Mouse (Mus musculus): Measurements from ENCODE around the gene Arhgdia.
"Not testable (repeated sequence)": the region's sequence is repeated elsewhere in the genome, so short reads cannot be mapped to it uniquely, and the experiment has no call there.

Arhgdia gene

GRCm38 (mm10) chr11:120578024-120578693 lies 3.3 kb downstream of the Arhgdia start:
- DNase-seq = no peak

DNA sequence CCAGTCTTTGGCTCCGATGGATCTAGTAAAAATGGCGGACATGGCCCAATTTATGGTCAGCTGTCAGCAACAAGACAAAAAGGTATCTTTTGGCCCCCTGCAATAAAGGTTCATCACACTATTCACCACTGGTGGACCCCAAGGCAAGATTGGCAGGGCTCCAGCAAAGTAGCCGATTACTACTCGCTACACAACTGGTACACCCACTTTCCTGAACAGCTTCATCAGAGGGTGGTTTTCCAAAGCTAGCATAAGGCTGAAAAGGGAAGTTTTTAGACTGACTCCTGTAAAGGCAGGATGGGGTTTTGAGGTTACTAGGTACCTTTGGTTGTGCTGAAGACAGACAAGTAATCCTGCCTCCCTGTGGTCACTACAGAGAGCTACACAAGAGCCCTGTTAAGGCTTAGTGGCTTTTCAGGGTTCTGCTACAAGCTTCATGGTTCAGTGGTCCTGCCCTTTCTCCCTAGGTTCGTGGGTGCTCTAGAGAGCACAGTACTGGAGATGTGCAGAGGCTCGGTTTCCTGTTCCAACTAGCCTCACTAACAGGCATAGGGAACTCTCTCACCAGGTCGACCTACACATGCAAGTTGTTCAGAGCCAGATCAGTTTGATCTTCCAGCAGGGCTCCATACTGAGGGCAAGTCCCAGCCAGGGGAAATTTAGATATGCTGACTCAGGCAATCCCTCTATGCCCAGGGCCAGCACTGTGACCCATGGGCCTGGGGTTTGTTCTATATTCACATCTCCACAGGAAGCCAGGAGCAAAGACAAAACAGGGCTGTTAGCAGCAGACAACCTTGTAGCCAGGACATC lies 4.0 kb downstream of the Arhgdia start:
- no peak for DNase-seq

GRCm38 (mm10) chr11:120576365-120576981 lies 5.0 kb downstream of the Arhgdia start:
- no peak for DNase-seq

GRCm38 (mm10) chr11:120575940-120576339 lies 5.5 kb downstream of the Arhgdia start:
- DNase-seq = no peak

GRCm38 (mm10) chr11:120575046-120575445 lies 6.4 kb downstream of the Arhgdia start:
- no peak for DNase-seq

DNA sequence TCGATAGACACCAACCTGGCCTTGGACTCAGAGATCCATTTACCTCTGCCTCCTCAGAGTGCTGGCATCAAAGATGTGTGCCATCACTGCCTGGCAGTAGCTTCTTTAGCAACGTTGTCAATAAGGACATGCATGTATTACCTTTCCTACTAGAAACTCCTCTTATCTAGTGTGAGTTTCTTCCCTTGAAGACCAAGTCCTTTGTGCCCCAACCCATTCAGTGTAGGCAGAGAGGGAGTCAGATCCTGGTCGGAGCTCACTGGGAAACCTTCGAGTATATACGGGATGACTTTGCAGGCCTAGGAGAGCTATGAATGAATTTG lies 7.2 kb downstream of the Arhgdia start:
- no peak for DNase-seq

DNA sequence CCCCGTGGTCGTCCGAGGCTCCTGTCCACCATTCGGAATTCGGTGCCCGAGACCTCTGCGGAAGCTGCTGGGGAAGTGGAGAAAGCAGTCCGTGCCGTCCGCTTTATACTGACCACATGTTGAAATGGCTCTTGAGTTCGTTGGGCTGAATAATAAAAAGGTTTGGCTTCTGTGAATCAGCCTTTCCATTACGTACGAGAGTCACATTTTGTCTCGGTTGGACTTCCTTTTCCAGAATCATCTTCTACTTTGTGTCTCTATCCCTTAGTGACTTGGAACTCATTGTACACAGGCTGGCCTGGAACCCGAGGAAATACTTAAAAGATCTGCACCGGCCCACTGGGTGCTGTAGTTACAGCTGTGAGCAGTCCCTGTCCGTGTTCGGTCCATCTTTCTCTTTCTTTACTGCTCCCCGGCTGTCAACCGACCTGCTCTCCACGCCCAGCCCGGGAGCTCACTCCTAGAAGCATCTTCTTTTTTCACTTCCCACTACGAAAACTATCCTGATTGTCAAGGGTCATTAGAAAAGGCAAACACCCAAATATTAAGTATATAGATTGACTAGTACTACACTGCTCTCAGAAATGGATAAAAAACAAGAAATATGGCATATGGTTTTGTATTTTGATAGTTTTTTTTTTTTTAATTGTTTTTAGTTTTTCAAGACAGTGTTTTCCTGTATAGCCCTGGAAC lies 7.7 kb downstream of the Arhgdia start:
- DNase-seq = peak; percentile 18

DNA sequence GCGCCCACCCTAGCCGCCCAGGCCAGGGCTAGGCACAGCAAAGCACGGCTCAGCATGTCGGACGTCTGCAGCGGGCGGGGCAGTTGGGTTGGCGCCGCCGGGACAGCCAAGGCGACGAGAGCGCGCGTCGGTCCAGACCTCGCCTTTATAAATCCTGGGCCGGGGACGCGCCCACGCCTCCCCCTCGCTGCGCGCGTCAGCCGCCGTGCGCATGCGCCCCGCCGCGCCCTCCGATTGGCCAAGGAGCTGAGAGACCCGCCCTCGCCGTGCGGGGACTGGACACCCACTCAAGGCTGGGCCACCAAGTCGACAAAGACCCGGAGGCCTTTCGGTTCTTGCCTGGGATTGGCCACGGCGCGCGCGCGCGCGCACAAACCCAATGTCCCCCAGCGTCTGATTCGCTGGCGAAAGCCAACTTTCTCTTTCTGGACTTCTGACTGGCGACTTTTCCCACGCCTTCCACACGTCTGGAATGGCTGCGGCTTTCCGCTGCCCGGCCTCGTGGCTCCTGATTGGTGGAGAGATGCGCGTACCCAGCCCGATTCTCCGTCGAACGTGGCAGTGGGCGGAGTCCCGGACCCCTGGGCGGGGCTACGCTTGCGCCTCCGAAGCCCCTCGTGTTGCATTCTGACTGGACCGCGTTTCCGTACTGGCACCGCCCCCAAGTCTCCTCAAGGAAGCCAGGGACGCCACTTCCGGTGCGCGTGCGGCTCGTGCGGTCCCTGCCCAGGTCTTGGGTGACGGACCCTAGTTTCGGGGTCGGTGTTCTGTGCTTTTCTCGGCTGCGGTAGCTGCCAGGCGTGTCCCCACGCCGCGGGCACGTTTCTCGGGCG lies 8.5 kb downstream of the Arhgdia start, which contains the start of gene P4hb:
Gene P4hb, minus strand, starts transcription at position 502 of the 833 bp plus-strand sequence.
- peak; percentile 99 for DNase-seq

DNA sequence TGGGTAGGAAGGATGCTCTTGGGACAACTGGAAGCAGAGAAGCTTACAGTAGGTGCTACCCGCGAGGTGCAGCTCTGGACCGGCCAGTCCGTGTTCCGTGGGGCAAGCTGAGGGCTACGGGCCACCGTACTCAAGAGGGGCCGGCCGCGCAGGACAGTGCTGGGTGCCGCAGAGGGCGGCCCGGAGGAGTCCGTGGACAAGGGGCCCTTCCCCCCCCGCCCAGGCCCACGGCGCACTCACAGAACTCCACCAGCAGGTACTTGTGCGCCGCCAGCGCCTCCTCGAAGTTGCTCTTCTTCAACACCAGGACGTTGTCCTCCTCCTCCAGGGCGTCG lies 9.0 kb downstream of the Arhgdia start:
- DNase-seq = no peak

DNA sequence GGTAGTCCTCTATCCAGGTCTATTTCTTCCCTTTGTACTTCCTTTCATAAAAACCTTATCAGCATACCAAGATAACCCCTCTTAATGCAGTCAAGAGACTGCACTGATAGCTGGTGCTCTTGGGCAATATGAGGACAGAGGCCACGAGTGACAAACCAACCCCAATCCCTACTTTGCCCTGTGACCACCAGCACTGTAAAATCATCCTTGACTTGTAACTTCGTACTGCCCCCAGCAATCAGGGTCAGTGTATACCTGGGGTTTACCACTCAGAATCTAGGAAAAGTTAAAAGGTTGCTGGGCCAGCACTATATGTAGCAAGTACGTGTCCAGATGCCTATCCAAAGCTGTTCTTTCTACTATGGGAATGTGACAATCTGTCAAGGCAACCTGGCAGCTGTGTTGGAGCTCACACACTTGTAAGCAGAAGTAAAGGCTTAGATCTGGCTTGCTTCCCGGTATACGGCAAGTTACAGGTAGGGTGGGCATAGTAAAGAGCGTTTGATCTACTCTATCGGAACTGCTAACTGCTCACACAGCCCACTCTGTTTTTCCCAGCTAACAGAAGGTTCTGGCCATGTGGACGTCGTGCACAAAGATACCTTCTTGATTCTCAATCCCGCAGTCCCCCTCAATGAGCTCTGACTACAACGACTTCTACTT lies 9.5 kb downstream of the Arhgdia start:
- DNase-seq = no peak

DNA sequence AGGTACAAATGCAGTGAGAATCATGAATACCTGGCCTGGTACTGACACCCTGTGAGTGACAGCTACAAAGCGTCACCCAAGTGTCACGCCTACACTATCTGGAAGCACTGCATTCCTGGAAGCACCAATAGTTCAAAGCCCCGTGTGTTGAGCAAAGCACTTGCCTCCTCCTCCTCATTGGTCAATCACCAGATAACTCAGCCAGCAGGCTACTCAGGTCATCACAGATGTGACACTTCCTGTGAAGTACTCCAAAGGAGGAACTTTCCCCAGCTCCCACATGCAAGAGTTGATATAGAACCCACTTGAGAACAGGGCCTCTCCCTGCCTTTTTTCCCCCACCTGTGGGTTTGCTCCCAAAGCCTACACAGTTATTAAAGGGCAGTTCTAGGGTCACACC lies 10.3 kb downstream of the Arhgdia start:
- DNase-seq = no peak

GRCm38 (mm10) chr11:120568324-120568723 lies 13.1 kb downstream of the Arhgdia start:
- DNase-seq = no peak

GRCm38 (mm10) chr11:120565114-120565513 lies 16.3 kb downstream of the Arhgdia start:
- no peak for DNase-seq

GRCm38 (mm10) chr11:120562949-120563348 lies 18.5 kb downstream of the Arhgdia start:
- no peak for DNase-seq

GRCm38 (mm10) chr11:120560952-120561728 lies 20.3 kb downstream of the Arhgdia start:
- no peak for DNase-seq

GRCm38 (mm10) chr11:120558843-120559242 lies 22.6 kb downstream of the Arhgdia start:
- not testable (repeated sequence) for DNase-seq

DNA sequence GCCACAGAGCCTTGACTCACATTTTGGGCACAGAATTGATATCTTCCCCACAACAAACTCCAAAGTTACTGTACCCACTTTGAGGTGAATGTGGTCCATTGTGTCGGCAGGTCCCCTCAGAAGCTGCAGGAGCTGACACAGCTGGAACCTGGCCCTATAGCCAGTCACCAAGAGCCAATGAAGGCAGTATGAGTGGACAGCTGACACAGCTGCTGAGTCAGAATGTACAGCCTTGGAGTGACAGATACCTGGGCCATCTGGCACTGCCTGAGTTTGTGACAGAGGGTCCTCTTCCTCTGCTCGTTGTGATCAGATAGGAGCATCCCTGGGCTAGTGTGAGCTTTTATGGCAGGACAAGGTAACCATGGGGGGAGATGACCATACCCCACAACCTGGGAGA lies 26.2 kb downstream of the Arhgdia start:
- no peak for DNase-seq

GRCm38 (mm10) chr11:120554834-120555233 lies 26.6 kb downstream of the Arhgdia start:
- no peak for DNase-seq

DNA sequence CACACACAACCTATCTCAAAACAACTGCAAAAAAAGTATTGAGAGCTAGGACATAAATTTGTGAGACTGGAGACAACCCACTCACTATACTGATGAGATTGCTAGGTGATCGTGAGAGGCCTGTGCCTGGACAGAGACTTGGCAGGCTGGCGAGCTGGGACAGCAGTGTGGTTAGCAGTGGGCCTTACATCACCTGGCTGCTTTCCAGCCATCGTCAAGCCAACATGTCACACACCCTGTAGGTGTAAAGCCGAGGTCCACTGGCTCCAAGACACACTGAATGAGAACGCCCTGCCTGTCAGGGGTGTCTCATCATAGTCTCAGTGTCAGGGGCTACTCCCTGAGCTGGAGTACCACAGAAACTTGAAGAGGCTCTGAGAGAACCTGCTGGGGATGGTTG lies 28.7 kb downstream of the Arhgdia start:
- DNase-seq = no peak

DNA sequence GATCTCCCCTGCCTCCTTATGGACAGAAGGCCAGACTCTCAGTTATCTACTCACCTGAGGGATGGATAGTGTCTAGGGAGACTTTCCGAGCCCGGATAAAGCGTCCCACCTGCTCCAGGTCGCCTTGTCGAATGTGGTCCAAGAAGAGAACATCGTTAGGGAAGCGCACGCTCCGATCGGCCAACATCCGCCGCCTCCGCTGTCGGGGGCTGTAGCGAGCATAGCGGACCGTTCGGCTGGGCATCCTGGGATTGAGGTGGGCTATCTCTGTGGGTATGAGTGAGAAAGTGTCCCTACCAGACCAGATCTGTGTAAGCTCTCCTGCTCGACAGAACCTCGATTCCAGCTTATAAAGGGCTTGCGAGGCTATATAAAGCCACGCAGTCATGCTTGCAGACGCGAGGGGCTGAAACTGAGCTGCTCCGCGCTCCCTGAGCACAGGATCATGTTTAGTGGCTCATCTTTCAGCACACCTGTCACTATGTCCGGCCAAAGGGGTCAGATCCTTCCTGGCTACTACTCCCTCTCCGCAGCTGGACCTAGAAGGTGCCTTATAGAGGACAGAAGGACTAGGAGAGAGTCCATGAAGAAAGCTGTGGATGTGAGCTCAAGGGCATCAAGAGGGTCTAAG lies 30.5 kb downstream of the Arhgdia start, which contains the start of gene Ppp1r27:
Gene Ppp1r27, minus strand, starts transcription at position 323 of the 631 bp plus-strand sequence.
- no peak for DNase-seq

Data from lung, postnatal 36 days (tissue).